Comparison of ENCODE assay signal across 16 mouse cellular contexts in the genomic region with DNA sequence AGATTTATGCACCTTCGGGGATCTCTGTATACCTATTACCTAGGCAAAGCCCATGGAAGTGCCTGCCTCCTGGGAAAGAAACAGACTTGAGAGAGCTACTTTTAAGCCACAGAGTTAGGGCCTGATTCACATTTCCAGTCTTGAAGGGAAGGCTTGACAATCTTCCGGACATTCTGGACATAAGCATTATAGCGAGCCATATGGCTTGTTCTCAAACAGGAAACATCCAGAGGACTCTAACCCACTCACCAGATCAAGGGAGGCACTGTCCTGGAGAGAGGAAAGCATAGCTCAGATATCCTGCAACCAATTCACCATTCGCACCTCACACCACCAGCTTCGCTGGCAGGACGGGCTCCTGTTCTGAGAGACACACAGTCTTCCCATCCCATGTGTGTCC.
"Had no signal": no experiment of that assay in that cellular context is flagged by ENCODE, and none has a peak within 500 bp of the region (broad histone marks: within the 10 kb centered on the region; RNA-seq: fewer than 3 reads in every experiment).

No protein-coding gene starts in this region.

- H3K27ac ChIP-seq: midbrain, embryonic 10.5 days; midbrain, embryonic 12.5 days; neural tube, embryonic 13.5 days; neural tube, embryonic 15.5 days; stomach, embryonic 15.5 days; stomach, postnatal 0 days had no signal

- DNase-seq: lung, adult 18-20 months; lung, embryonic 14.5 days; lung, postnatal 10 days; lung, postnatal 4 days; midbrain, embryonic 14.5 days; right cerebral cortex, postnatal 25 days; thymus, adult 2 months; thymus, postnatal 25 days; thymus, postnatal 4 days had no signal

- H3K4me1 ChIP-seq: midbrain, embryonic 12.5 days; stomach, embryonic 15.5 days had no signal

- H3K4me3 ChIP-seq: midbrain, embryonic 10.5 days; midbrain, embryonic 12.5 days; myocyte; neural tube, embryonic 13.5 days; neural tube, embryonic 15.5 days; stomach, embryonic 15.5 days had no signal
